Mouse (Mus musculus) gastrocnemius, postnatal 25 days (tissue): ENCODE measurements around the gene Tmod3. TPM values are rescaled to one million over a fixed set of nuclear protein-coding genes. Genes with fewer than 3 reads are reported as not detected.

Experiments used
- DNase-seq: peaks from one replicate; pipeline ENCODE4 v3.0.0; 2022
- long read RNA-seq, 2 experiments: library from polyadenylated mRNA; stranded (forward); transcript quantifications; one replicate each; pipeline ENCODE4 v2.0.0; 2021
- total RNA-seq, 2 experiments: library from RNA; stranded (reverse); gene quantifications; 1 replicate in 1 of 2; 2 replicates in 1 of 2; pipeline ENCODE4 v1.2.3; 2021

The Tmod3 gene
- 10 to 100 TPM; 19.7 to 25.8 TPM for total RNA-seq
- long read RNA-seq, experiment 1, partial matches to known transcripts = 0 of 10 reads
- long read RNA-seq, experiment 1, other reads (novel, unspliced or antisense) = 7 of 10 reads
- long read RNA-seq, experiment 2, transcript Tmod3-201 (10 exons, 3,667 nt) = major isoform, 12 of 17 reads
- long read RNA-seq, experiment 2, partial matches to known transcripts = 2 of 17 reads
- long read RNA-seq, experiment 2, other reads (novel, unspliced or antisense) = 2 of 17 reads

DNA sequence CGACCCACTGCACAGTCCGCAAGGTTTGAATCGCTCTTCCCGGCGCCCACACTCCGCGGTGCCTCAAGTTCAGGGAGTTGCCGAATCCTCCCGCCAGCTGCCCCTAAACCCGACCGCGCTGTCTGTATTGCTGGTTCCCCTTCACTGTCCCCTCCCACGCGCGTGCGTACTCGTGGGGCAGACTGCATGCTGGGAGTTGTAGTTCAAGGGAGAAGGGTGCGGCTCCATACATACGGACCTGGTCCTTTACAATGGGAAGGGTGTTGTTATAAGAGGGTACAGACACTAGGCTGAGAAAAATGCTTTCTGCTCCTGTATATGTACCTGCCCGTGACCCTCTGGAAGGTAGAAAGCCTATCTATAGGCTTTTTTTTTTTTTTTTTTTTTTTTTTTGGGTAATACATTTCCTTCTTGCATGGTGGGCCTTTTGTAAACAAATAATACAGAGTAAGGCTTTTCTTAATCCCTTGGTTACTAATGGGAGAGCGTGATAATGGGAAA lies at the start of gene Tmod3:
Tmod3 (minus strand) TSS at position 146 of the 501 bp plus-strand sequence.
- DNase-seq = peak; percentile 89

GRCm38 (mm10) chr9:75607496-75607895 lies 48.0 kb upstream of the Tmod3 start:
- DNase-seq = no peak

DNA sequence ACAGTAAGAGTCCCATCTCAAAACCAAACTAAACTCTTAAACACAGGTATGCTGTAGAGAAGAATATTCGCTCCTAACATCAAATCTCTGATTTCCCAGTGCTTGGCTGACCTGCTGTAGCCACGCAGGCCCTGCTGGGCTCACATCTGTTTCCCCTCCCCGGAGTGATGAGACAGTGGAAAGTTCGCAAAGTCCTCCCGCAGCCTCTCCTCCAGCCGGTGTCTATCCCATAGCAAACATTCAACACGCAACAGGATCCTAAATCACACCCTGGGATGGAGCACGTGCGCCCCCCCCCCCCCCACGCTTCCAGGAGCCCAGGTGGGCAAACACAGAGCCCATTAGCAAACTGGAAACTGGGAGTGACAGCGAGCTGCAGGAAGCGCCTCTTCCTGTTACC lies 42.1 kb upstream of the Tmod3 start:
- peak; percentile 23 for DNase-seq

GRCm38 (mm10) chr9:75600166-75600934 lies 40.9 kb upstream of the Tmod3 start:
- DNase-seq = peak; percentile 48

DNA sequence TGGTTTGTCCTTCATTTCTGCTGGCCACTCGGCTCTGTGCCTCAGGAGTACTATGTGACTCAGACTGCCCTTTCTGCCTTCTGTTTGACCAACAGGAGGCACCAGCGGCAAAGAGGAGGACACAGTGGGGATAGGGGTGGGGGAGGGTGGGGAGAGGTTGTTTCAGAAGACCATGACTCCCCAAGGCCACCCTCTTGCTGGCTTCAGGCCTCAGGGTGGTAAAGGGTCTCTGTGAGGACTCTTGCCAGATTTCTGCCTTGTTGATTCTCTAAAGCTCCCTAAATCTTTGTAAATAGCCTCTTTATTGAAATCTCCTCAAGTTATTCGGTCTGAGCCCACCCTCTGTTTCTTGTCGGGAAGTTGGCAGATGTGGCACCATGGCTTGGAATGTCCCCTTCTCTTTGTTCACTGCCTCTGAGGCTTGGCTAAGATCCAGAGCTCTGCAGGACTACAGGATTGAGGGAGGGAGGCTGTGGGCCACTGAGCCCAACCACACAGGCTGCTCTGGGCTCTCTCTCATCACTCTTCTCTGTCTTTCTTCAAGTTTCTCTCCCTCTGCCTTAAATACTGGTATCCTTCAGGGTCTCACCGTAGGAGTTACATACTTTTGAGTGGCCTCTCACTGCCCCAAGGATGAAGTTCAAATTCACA lies 39.9 kb upstream of the Tmod3 start:
- DNase-seq = no peak

DNA sequence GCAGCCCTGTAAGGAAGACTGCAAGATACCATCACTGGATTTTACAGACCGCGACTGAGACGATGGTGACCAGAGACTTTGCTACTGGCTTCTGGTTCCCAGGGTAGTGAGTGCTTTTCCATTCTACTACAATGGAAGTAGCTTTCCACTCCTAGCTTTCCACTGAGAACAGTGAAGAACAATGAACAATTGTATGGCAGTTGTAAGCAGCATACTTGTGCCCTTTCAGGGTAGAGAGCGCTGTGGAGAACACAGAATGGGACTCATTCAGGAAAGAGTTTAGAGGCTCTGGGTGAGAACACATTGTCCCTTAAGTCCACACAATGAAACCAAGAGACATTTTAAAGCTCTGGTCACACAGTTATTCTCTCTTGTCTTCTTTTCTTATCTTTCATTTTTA lies 38.1 kb upstream of the Tmod3 start:
- DNase-seq = no peak

GRCm38 (mm10) chr9:75597036-75597435 lies 37.6 kb upstream of the Tmod3 start:
- no peak for DNase-seq

- no peak for DNase-seq
These were observed 34.0 kb upstream of the Tmod3 start for GRCm38 (mm10) chr9:75593481-75593880.

- no peak for DNase-seq
These were observed 30.7 kb upstream of the Tmod3 start for GRCm38 (mm10) chr9:75589850-75590790.

DNA sequence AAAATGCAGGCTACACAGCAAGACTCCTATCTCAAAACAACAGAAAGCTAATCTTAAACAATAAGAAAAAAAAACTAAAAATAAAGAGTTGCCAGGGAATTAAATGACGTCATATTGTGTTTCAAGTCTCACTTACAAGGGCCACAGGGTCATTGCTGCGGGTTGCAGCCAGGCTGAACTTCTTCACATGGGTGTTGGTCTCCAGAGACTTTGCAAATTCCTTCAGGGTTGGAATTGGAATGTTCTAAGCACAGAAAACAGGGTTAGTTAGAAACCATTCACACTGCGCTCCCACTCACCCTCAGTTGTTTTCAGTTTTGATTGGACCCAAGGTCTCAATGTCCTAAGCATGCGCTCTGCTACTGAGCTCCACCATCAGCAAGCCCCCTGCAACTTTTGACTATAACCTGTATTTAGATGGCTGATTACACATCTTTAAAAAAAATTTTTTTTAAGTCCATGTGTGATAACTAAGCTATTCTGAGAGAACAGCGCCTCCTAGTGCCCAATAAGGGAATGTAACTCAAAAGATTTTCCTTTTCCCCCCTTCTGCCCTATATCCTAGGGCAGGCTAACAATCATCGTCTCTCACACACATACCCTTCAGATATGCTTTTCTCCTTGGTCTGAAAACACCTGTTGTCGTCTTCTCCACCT lies 22.4 kb upstream of the Tmod3 start:
- no peak for DNase-seq

DNA sequence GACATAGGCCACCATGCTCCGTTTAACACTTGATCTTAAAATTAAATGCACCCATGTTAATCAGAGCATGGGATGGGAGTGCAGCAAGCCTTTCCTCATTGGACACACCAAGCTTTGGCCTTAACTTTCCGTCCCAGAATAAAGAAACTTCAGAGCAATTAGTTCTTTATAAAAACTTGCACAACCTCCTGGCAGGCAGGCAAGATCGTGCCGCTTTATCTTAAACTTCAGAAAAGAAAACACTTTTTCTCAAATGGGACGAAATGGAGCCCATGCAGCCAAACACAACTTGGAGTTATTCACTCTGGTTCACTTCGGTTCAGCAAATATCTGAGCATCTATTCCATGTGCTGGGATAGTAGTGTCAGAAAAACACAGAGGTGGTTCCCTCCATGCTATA lies 19.9 kb upstream of the Tmod3 start:
- no peak for DNase-seq

GRCm38 (mm10) chr9:75571036-75571942 lies 11.8 kb upstream of the Tmod3 start:
- no peak for DNase-seq

DNA sequence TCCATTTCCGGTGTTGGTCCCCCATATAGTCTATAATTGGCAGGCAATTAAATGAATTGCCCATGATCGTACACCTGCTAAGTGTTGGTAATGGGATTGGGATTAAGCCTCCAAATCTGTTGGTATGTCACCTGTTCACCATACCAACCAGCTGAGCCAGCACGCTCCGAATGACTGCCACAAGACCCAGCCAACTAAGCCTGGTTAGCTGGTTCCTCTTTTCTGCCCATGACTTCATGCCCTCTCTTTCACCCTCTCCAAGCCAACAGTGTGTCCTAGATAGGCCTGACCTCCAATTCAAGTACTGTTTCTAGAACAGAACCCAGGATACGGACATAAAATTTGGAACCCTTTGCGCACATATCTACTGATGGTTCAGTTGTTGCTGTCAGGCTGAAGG lies 8.9 kb upstream of the Tmod3 start:
- DNase-seq = no peak

DNA sequence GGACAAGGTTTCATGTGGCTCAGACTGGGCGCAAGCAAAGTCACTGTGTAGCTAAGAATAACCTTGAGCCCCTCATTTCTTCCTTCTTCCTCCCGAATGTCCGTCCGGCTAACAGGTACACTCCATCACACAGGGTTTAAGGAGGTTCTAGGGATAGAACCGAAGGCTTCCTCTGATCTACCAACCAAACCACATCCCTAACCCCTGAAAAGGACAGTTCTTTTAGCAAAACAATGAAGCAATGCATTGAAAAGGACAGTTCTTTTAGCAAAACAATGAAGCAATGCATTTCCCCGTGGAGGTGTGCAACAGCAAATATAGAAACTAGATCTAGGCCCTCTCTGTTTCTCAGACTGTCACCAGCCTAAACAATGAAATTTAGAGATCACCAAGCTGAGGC lies 5.4 kb upstream of the Tmod3 start:
- no peak for DNase-seq

DNA sequence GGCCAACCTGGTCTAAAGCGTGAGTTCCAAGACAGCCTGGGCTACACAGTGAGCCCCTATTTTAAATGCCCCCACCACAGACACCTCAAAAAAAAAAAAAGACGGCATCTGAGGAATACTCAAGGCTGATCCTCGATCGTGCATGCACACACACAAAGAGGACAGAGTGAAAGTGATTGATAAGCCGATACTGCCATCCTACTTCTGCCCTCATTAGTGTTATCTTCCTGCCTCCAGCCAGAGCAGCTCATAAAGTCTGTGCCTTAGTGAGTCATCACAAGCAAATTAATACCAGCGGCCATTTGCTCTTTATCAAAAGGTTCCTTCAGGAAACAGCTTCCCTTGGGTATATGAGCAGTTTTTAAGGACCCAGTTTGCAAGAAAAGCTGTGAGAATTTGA lies 4.2 kb upstream of the Tmod3 start:
- no peak for DNase-seq

DNA sequence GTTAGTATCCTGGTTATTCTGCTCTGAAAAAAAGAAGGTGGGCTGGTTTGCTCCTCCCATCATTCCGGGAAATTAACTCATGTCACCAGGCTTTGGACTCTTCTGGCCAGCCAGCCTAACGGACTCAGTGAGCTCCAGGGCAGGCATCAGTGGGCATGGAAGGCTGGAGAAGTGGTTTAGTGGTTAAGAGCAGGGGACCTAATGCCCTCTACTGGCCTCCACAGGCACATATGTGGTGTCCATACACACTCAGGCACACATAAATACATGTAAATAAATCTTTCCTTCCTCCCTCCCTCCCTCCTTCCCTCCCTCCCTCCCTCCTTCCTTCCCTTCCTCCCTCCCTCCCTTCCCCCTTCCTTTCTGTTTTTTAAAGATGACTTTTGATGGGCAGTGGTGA lies 3.7 kb upstream of the Tmod3 start:
- DNase-seq = no peak

- no peak for DNase-seq
These were observed 1.7 kb upstream of the Tmod3 start for GRCm38 (mm10) chr9:75561040-75561669.

GRCm38 (mm10) chr9:75560353-75560752 lies 896 bp upstream of the Tmod3 start:
- no peak for DNase-seq

- peak; percentile 12 for DNase-seq
These were observed 495 bp downstream of the Tmod3 start for GRCm38 (mm10) chr9:75558812-75559511.
